Mouse (Mus musculus): Measurements from ENCODE around the gene Smad3. TPM values are rescaled to one million over a fixed set of nuclear protein-coding genes. Genes with fewer than 3 reads are reported as not detected.
A peak's percentile ranks its signal among the peaks of the same experiment; 100 is the strongest.

Smad3 gene
- polyA plus RNA-seq, 1 experiment: 33.5 TPM

DNA sequence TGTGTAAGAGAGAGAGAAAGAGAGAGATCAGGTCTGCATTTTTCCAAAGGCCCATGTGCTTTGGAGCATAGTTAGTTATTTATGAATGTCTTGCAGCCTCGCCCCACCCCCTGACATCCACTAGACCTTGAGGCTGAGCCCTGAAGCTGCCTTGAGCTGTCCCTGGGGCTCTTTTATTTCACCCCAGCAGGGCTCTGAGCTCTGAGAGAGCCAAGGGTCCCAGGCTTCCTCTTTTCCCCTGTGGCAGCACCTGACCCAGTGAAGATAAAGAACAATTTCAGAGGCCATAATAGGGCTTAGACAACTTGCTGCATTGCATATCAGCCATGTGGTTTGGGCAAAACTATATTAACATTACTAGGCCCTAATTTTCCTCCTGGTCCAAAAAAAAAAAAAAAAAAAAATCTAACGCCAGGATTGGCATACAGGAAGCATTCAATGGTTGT, 93.5 kb downstream of the Smad3 start:
- Histone ChIP-seq H3K4me3 (ENCODE audit: insufficient read depth, low read depth, low read length) (no peak overlapping the region), H3K4me1 (ENCODE audit: control insufficient read depth, insufficient read depth, low read length) (peaks cover 76% of the 10 kb centered on the region), H3K27me3 (replicated peaks; ENCODE audit: control insufficient read depth, insufficient read depth, low read length) (no peaks in the 10 kb centered on the region), H3K36me3 (ENCODE audit: control insufficient read depth, insufficient read depth, low read length) (no peaks in the 10 kb centered on the region), H3K27ac (ENCODE audit: insufficient read depth, low read depth, low read length) (peak overlapping the region; percentile 89)
- DNase-seq: peak; percentile 83
- 33% methylated on average over 2 of the region's 2 CpGs for WGBS
- TF ChIP-seq CTCF (conservative IDR thresholded peaks at IDR 0.05; ENCODE audit: insufficient read depth, insufficient read length, low read depth, low read length) (no peak), POLR2A (IDR thresholded peaks at IDR 0.05; ENCODE audit: low read depth, low read length) (no peak)

DNA sequence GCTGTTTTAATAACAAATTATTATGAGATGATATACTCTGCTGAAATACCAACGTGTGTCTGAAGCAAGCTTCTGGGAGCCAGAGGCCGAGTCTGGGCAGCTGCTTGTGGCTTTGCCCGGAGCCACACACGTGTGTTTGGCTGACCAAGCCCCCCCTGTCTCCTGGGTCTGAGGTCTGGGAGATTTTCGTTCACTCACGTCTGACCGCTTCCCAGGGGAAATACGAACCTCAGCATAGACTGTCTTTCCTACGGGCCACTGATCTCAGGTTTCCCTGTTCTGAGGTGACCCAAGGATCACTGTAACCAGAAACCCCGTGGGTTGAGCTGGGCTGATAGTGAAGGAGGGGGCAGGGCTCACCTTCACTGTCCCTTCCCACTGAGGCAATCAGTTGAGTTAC, 94.6 kb downstream of the Smad3 start:
- H3K27me3 ChIP-seq (replicated peaks; ENCODE audit: control insufficient read depth, insufficient read depth, low read length): no peaks in the 10 kb centered on the region
- peak overlapping the region; percentile 89 for H3K27ac ChIP-seq (ENCODE audit: insufficient read depth, low read depth, low read length)
- no peak overlapping the region for H3K4me3 ChIP-seq (ENCODE audit: insufficient read depth, low read depth, low read length)
- TF ChIP-seq CTCF (conservative IDR thresholded peaks at IDR 0.05; ENCODE audit: insufficient read depth, insufficient read length, low read depth, low read length) (no peak), POLR2A (IDR thresholded peaks at IDR 0.05; ENCODE audit: low read depth, low read length) (no peak)
- 54% methylated on average over 10 of the region's 10 CpGs for WGBS
- DNase-seq: no peak
- no peaks in the 10 kb centered on the region for H3K36me3 ChIP-seq (ENCODE audit: control insufficient read depth, insufficient read depth, low read length)
- H3K4me1 ChIP-seq (ENCODE audit: control insufficient read depth, insufficient read depth, low read length): peaks cover 66% of the 10 kb centered on the region

DNA sequence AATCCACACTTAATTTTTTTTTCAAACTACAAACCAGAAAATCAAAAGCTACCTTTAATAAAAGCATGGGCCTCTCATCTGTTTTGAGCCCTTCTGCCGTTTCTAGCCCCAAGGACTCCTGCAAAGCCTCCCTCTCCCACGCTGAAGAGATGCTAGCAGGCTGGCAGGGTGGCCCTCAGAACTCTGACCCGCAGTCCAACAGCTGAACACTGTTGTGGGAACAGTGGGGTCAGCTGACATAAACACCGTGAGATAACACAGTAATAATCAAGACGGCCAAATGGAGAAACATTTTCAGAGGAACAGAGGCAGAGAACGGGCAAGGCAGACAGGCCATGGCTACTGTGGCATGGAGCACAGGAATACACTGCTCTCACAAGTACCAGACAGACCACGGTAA, 95.0 kb downstream of the Smad3 start:
- Histone ChIP-seq H3K4me3 (ENCODE audit: insufficient read depth, low read depth, low read length) (no peak overlapping the region), H3K27ac (ENCODE audit: insufficient read depth, low read depth, low read length) (peak overlapping the region; percentile 89), H3K27me3 (replicated peaks; ENCODE audit: control insufficient read depth, insufficient read depth, low read length) (no peaks in the 10 kb centered on the region), H3K4me1 (ENCODE audit: control insufficient read depth, insufficient read depth, low read length) (peaks cover 62% of the 10 kb centered on the region), H3K36me3 (ENCODE audit: control insufficient read depth, insufficient read depth, low read length) (no peaks in the 10 kb centered on the region)
- 47% methylated on average over 7 of the region's 7 CpGs for WGBS
- TF ChIP-seq POLR2A (IDR thresholded peaks at IDR 0.05; ENCODE audit: low read depth, low read length) (no peak), CTCF (conservative IDR thresholded peaks at IDR 0.05; ENCODE audit: insufficient read depth, insufficient read length, low read depth, low read length) (no peak)
- peak; percentile 83 for DNase-seq

DNA sequence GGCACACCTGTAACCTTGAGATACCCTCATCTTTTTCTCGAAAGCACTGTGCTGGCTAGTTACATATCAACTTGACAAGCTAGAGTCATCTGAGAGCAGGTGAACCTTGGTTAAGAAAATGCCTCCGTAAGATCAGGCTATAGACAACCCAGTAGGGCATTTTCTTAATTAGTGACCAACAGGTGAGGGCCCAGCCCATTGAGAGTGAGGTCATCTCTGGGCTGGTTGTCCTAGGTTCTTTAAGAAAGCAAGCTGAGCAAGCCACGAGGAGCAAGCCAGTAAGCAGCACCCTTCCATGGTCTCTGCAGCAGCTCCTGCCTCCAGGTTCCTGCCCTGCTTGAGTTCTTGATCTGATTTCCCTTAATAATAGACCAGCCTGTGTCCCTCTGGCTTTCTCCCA, 97.1 kb downstream of the Smad3 start:
- H3K4me1 ChIP-seq (ENCODE audit: control insufficient read depth, insufficient read depth, low read length): peaks cover 50% of the 10 kb centered on the region
- no peak overlapping the region for H3K4me3 ChIP-seq (ENCODE audit: insufficient read depth, low read depth, low read length)
- peak; percentile 78 for DNase-seq
- no peak overlapping the region for H3K27ac ChIP-seq (ENCODE audit: insufficient read depth, low read depth, low read length)
- H3K36me3 ChIP-seq (ENCODE audit: control insufficient read depth, insufficient read depth, low read length): no peaks in the 10 kb centered on the region
- 45% methylated on average over 3 of the region's 3 CpGs for WGBS
- TF ChIP-seq POLR2A (IDR thresholded peaks at IDR 0.05; ENCODE audit: low read depth, low read length): no peak
- TF ChIP-seq CTCF (conservative IDR thresholded peaks at IDR 0.05; ENCODE audit: insufficient read depth, insufficient read length, low read depth, low read length): no peak
- H3K27me3 ChIP-seq (replicated peaks; ENCODE audit: control insufficient read depth, insufficient read depth, low read length): no peaks in the 10 kb centered on the region

DNA sequence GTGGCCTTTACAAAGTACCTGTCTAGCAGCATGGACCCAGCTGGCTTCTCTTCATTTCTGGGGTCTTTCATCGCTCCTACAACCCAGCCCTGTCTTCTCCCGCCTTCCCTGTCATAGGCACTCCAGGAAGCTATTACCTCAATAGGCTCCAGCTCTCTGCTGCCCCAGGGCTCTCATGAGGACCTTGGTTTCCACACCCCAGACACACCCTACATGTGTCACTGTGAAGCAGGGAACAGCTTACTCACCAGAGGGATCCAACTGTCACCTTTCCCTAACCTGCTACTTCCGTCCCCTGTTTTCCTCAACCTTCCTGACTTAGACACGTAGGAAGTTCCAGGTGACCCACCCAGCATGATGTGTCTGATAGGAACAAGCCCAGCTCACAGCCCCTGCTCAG, 97.7 kb downstream of the Smad3 start:
- Histone ChIP-seq H3K27ac (ENCODE audit: insufficient read depth, low read depth, low read length) (peak overlapping the region; percentile 17; the same call in 1 of the 2 replicates), H3K4me1 (ENCODE audit: control insufficient read depth, insufficient read depth, low read length) (peaks cover 46% of the 10 kb centered on the region), H3K27me3 (replicated peaks; ENCODE audit: control insufficient read depth, insufficient read depth, low read length) (no peaks in the 10 kb centered on the region), H3K4me3 (ENCODE audit: insufficient read depth, low read depth, low read length) (no peak overlapping the region), H3K36me3 (ENCODE audit: control insufficient read depth, insufficient read depth, low read length) (no peaks in the 10 kb centered on the region)
- TF ChIP-seq CTCF (conservative IDR thresholded peaks at IDR 0.05; ENCODE audit: insufficient read depth, insufficient read length, low read depth, low read length) (no peak), POLR2A (IDR thresholded peaks at IDR 0.05; ENCODE audit: low read depth, low read length) (no peak)
- DNase-seq: no peak
- WGBS: 90% methylated on average over 4 of the region's 4 CpGs

DNA sequence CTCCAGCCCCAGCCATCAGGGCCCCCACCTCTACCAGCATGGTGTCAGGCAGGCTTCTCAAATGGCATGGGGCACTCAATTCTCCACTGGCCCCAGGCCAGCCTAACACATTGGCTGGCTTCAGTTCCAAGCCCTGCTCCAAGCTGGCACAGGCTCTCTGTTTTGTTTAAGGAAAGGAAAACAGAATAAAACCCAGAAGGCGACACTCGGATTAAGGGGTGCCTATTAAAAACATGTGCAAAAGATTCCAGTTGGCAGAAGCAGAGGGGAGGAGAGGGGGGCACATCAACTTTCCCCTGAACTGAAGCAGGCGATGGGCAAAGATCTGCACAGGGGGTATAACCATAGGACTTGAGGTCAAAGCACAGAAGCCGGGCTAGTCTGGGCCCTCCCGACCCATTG, 98.8 kb downstream of the Smad3 start:
- DNase-seq: peak; percentile 69
- Histone ChIP-seq H3K4me3 (ENCODE audit: insufficient read depth, low read depth, low read length) (no peak overlapping the region), H3K27me3 (replicated peaks; ENCODE audit: control insufficient read depth, insufficient read depth, low read length) (no peaks in the 10 kb centered on the region), H3K4me1 (ENCODE audit: control insufficient read depth, insufficient read depth, low read length) (peaks cover 36% of the 10 kb centered on the region), H3K27ac (ENCODE audit: insufficient read depth, low read depth, low read length) (no peak overlapping the region), H3K36me3 (ENCODE audit: control insufficient read depth, insufficient read depth, low read length) (no peaks in the 10 kb centered on the region)
- TF ChIP-seq POLR2A (IDR thresholded peaks at IDR 0.05; ENCODE audit: low read depth, low read length) (no peak), CTCF (conservative IDR thresholded peaks at IDR 0.05; ENCODE audit: insufficient read depth, insufficient read length, low read depth, low read length) (no peak)
- WGBS: 43% methylated on average over 5 of the region's 5 CpGs

DNA sequence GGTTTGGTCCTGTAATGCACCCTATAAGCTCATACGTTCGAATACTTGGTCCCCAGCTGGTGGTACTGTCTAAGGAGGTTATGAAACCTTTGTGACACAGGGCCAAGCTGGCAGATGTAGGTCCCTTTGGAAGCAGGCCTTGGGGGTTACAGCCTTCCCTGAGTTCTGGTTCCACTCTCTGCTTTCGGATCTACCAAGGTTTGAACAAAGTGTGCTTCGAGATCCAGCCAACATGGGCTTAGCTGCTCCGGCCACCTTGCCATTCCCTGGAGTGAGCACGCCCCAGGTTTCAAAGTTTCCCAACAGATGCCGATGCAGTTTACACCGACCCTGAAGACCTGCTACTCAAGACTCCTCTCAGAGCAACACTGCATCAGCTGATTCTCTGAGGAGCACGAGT, 99.4 kb downstream of the Smad3 start:
- Histone ChIP-seq H3K27ac (ENCODE audit: insufficient read depth, low read depth, low read length) (no peak overlapping the region), H3K36me3 (ENCODE audit: control insufficient read depth, insufficient read depth, low read length) (no peaks in the 10 kb centered on the region), H3K4me3 (ENCODE audit: insufficient read depth, low read depth, low read length) (no peak overlapping the region), H3K27me3 (replicated peaks; ENCODE audit: control insufficient read depth, insufficient read depth, low read length) (no peaks in the 10 kb centered on the region), H3K4me1 (ENCODE audit: control insufficient read depth, insufficient read depth, low read length) (peaks cover 31% of the 10 kb centered on the region)
- no peak for TF ChIP-seq POLR2A (IDR thresholded peaks at IDR 0.05; ENCODE audit: low read depth, low read length)
- TF ChIP-seq CTCF (conservative IDR thresholded peaks at IDR 0.05; ENCODE audit: insufficient read depth, insufficient read length, low read depth, low read length): no peak
- 77% methylated on average over 9 of the region's 9 CpGs for WGBS
- DNase-seq: no peak
